Mouse (Mus musculus) spleen, adult 2 months (tissue): ENCODE data around the gene Banf2. TPM values are rescaled to one million over a fixed set of nuclear protein-coding genes. Genes with fewer than 3 reads are reported as not detected.

Experiments
- DNase-seq, 2 experiments: peaks; one replicate each; pipeline versions ENCODE4 v3.0.0 to v3.0.0-alpha.2; 2012 to 2021; ENCODE audit warnings: low spot score in 2 of 2, low read depth in 1 of 2
- H3K27ac ChIP-seq: fragments of 200-500 bp; 2 replicates; pipeline ENCODE4 v1.5.1; 2012; ENCODE audit warnings: low read length, inconsistent platforms; ENCODE audit not compliant: insufficient read depth
- H3K27me3 ChIP-seq: fragments of 200-500 bp; 2 replicates; pipeline ENCODE4 v1.6.1; 2012; ENCODE audit warnings: mild to moderate bottlenecking, moderate library complexity, low read length, inconsistent platforms; ENCODE audit not compliant: control insufficient read depth, insufficient read depth
- H3K36me3 ChIP-seq: fragments of 200-500 bp; 2 replicates; pipeline ENCODE4 v1.6.1; 2012; ENCODE audit warnings: mild to moderate bottlenecking, low read length, inconsistent platforms; ENCODE audit not compliant: control insufficient read depth, insufficient read depth
- H3K4me1 ChIP-seq: fragments of 200-500 bp; 2 replicates; pipeline ENCODE4 v1.6.1; 2011; ENCODE audit warnings: inconsistent platforms; ENCODE audit not compliant: control insufficient read depth, insufficient read depth, insufficient read length
- H3K4me3 ChIP-seq: fragments of 200-500 bp; 2 replicates; pipeline ENCODE4 v1.5.1; 2011; ENCODE audit warnings: mild to moderate bottlenecking, inconsistent platforms; ENCODE audit not compliant: insufficient read depth, insufficient read length; ENCODE audit errors: extremely low read depth
- CTCF ChIP-seq: fragments of 200-500 bp; IDR thresholded peaks from 2 replicates; pipeline ENCODE4 v1.5.1; 2011; ENCODE audit warnings: mild to moderate bottlenecking, inconsistent platforms; ENCODE audit not compliant: insufficient read depth, insufficient read length, insufficient replicate concordance; ENCODE audit errors: extremely low read depth
- POLR2A ChIP-seq: fragments of 200-500 bp; IDR thresholded peaks from 2 replicates; pipeline ENCODE4 v1.6.1; 2011; ENCODE audit warnings: low read depth, low read length, inconsistent platforms
- WGBS: fragments of 180-500 bp; shearing (Covaris S2); methylation state at CpG from one replicate; pipeline ENCODE4 v1.1.7; 2018; 5-methylcytosine and 5-hydroxymethylcytosine counted together
- polyA plus RNA-seq: library from polyadenylated mRNA; depleted of rRNA; stranded (reverse); fragments of >200 nt; gene quantifications from 2 replicates; pipeline ENCODE4 v1.2.3, GENCODE M21; 2012; rRNA removed

Gene Banf2
- polyA plus RNA-seq, 1 experiment, result not detected

GRCm38 (mm10) chr2:144111966-144112365, 79.1 kb downstream of the Banf2 start:
- H3K4me1 ChIP-seq, result peaks cover 7% of the 10 kb centered on the region; the same call in 1 of the 2 replicates
- H3K36me3 ChIP-seq, result no peaks in the 10 kb centered on the region
- TF ChIP-seq CTCF, result no peak
- TF ChIP-seq POLR2A, result no peak
- H3K27ac ChIP-seq, result no peak overlapping the region
- H3K4me3 ChIP-seq, result no peak overlapping the region
- no peaks in the 10 kb centered on the region for H3K27me3 ChIP-seq
- 74% methylated on average over 7 of the region's 7 CpGs for WGBS
- DNase-seq, result no peak

DNA sequence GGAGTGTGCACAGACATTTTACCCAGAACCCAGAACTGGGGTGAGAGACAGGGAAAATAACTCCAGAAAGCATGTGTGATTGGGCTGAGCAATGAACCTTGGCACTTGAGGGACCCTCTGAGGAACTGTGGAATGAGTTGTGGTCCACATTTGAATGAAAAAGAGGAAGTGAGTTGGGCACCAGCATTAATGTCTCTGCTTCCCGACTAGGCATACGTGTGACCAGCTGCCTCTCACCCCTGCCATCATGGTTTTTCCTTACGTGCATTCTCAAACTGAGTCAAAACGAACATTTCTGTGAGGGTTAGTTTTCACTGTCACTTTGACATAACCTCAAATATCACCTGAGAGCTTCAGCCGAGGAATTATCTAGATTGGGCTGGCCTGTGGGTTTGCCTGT, 79.8 kb downstream of the Banf2 start:
- TF ChIP-seq POLR2A (no peak), CTCF (no peak)
- Histone ChIP-seq H3K36me3 (no peaks in the 10 kb centered on the region), H3K27ac (no peak overlapping the region), H3K4me1 (peaks cover 7% of the 10 kb centered on the region; the same call in 1 of the 2 replicates), H3K27me3 (no peaks in the 10 kb centered on the region), H3K4me3 (no peak overlapping the region)
- DNase-seq, result peak; percentile 33 to 37
- WGBS, result 10% methylated on average over 5 of the region's 5 CpGs

GRCm38 (mm10) chr2:144118061-144118460, 85.2 kb downstream of the Banf2 start:
- no peaks in the 10 kb centered on the region for H3K36me3 ChIP-seq
- 76% methylated on average over 2 of the region's 2 CpGs for WGBS
- no peak overlapping the region for H3K27ac ChIP-seq
- H3K4me3 ChIP-seq, result no peak overlapping the region
- TF ChIP-seq POLR2A, result no peak
- no peak for TF ChIP-seq CTCF
- DNase-seq, result no peak
- H3K4me1 ChIP-seq, result no peaks in the 10 kb centered on the region
- no peaks in the 10 kb centered on the region for H3K27me3 ChIP-seq

GRCm38 (mm10) chr2:144120186-144120823, 87.4 kb downstream of the Banf2 start:
- TF ChIP-seq CTCF (no peak), POLR2A (no peak)
- no peaks in the 10 kb centered on the region for H3K4me1 ChIP-seq
- no peaks in the 10 kb centered on the region for H3K27me3 ChIP-seq
- DNase-seq, result no peak
- no peak overlapping the region for H3K27ac ChIP-seq
- no peak overlapping the region for H3K4me3 ChIP-seq
- 83% methylated on average over 7 of the region's 7 CpGs for WGBS
- no peaks in the 10 kb centered on the region for H3K36me3 ChIP-seq

GRCm38 (mm10) chr2:144122068-144122467, 89.2 kb downstream of the Banf2 start:
- no peak for DNase-seq
- 95% methylated on average over 16 of the region's 16 CpGs for WGBS
- Histone ChIP-seq H3K27ac (no peak overlapping the region), H3K4me3 (no peak overlapping the region), H3K36me3 (no peaks in the 10 kb centered on the region), H3K27me3 (no peaks in the 10 kb centered on the region), H3K4me1 (no peaks in the 10 kb centered on the region)
- TF ChIP-seq POLR2A, result no peak
- TF ChIP-seq CTCF, result no peak

Other genes with a start within 250 kb of the Banf2 start
- 0.31 and 0.39 TPM in 2 replicates for gene Bfsp1, start 169.9 kb upstream of the Banf2 start, polyA plus RNA-seq
- gene Dstn, start 117.7 kb upstream of the Banf2 start, polyA plus RNA-seq, result 7.9 and 8.8 TPM in 2 replicates
- gene Rrbp1, start 21.8 kb upstream of the Banf2 start, polyA plus RNA-seq, result 39.6 and 43.4 TPM in 2 replicates
- gene Mgme1, start 237.6 kb downstream of the Banf2 start, polyA plus RNA-seq, result 2.0 and 2.1 TPM in 2 replicates
- 80.2 and 100 TPM in 2 replicates for gene Snx5, start 237.8 kb downstream of the Banf2 start, polyA plus RNA-seq